ENCODE assay signal across 9 mouse cellular contexts in the genomic region with DNA sequence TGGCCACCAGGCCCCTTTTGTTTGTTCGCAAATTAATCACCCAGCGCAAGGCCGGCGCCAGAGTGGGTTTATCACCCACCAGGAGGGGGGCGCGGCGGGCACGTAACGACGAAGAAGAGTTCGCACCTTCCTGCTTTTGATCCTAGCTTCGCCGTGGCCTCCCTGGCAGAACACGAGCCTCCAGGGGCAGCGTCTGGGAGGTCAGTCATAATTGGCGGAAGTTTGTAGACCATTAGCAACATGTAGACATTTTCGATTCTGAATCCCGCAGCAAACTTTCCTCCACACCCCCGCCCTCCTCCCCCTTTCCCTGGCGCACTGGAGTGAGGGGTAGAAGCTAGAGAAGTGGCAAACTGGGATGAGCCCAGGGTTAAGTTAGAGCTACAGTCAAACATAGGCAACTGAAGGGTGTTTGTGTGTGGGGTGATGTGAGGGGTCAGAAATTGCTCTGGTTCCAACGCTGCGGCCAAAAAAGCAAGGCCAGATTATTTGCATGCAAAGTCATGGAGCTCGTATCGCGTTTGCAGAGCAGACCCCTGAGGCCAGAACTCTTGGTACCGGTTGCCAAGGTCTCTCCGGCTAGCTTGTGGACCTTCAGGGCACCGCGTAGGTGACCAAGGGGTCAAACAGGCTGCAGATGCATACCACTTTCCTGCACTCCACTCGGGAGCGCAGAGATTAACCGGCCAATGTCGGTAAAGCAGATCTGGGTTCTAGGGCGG. TPM values are rescaled to one million over a fixed set of nuclear protein-coding genes. Genes with fewer than 3 reads are reported as not detected.
A peak's percentile ranks its signal among the peaks of the same experiment; 100 is the strongest.
DNase-seq lines count a peak whose midpoint lies in the region; ATAC-seq and TF ChIP-seq lines count a peak whose summit lies in the region.
"Had no signal": no experiment of that assay in that cellular context is flagged by ENCODE, and none has a peak within 500 bp of the region (broad histone marks: within the 10 kb centered on the region; RNA-seq: fewer than 3 reads in every experiment).

No protein-coding gene starts in this region.

- H3K4me1 ChIP-seq in hindbrain, embryonic 11.5 days (replicated peaks; ENCODE audit: control insufficient read depth, insufficient read depth, low read length), result peaks cover 7% of the 10 kb centered on the region; the same call in 1 of the 2 replicates
- H3K4me1 ChIP-seq in hindbrain, embryonic 14.5 days (replicated peaks; ENCODE audit: control insufficient read depth, insufficient read depth, low read length), result peaks cover 11% of the 10 kb centered on the region; the same call in 1 of the 2 replicates
- H3K4me1 ChIP-seq in ES-Bruce4 (ENCODE audit: control insufficient read depth, insufficient read depth, low read length), result no peaks in the 10 kb centered on the region
- peaks cover 35% of the 10 kb centered on the region for H3K4me1 ChIP-seq in limb, embryonic 15.5 days

- no peak for TF ChIP-seq CTCF in ES-Bruce4 (IDR thresholded peaks at IDR 0.05; ENCODE audit: low read depth, low read length)

- WGBS in hindbrain, embryonic 11.5 days, result under 1% methylated on average over 33 of the region's 34 CpGs
- 1% methylated on average over 34 of the region's 34 CpGs for WGBS in hindbrain, embryonic 14.5 days
- WGBS in limb, embryonic 15.5 days, result 24% methylated on average over 34 of the region's 34 CpGs

- no peak for TF ChIP-seq EP300 in ES-Bruce4 (IDR thresholded peaks at IDR 0.05; ENCODE audit: insufficient read depth, low read depth, low read length)

- H3K4me3 ChIP-seq in hindbrain, embryonic 11.5 days (ENCODE audit: low read depth, low read length), result no peak overlapping the region
- no peak overlapping the region for H3K4me3 ChIP-seq in hindbrain, embryonic 14.5 days (replicated peaks; ENCODE audit: low read length)
- H3K4me3 ChIP-seq in ES-Bruce4 (ENCODE audit: low read depth, low read length), result no peak overlapping the region
- H3K4me3 ChIP-seq in limb, embryonic 15.5 days, result peak overlapping the region; percentile 52

- H3K27ac ChIP-seq in hindbrain, embryonic 11.5 days (ENCODE audit: low read depth, low read length), result no peak overlapping the region
- no peak overlapping the region for H3K27ac ChIP-seq in hindbrain, embryonic 14.5 days
- H3K27ac ChIP-seq in ES-Bruce4 (ENCODE audit: insufficient read depth, low read length), result no peak overlapping the region
- peak overlapping the region; percentile 94; the same call in 1 of the 2 replicates for H3K27ac ChIP-seq in limb, embryonic 15.5 days

- no peak overlapping the region for H3K4me2 ChIP-seq in hindbrain, embryonic 11.5 days (replicated peaks; ENCODE audit: low read depth, low read length)
- no peak overlapping the region for H3K4me2 ChIP-seq in hindbrain, embryonic 14.5 days (replicated peaks)
- peak overlapping the region; percentile 72; the same call in 1 of the 2 replicates for H3K4me2 ChIP-seq in limb, embryonic 15.5 days

- no peaks in the 10 kb centered on the region for H3K9me3 ChIP-seq in hindbrain, embryonic 11.5 days (ENCODE audit: control insufficient read depth, low read length)
- H3K9me3 ChIP-seq in hindbrain, embryonic 14.5 days (ENCODE audit: control insufficient read depth, low read length), result no peaks in the 10 kb centered on the region
- H3K9me3 ChIP-seq in ES-Bruce4 (replicated peaks; ENCODE audit: control insufficient read depth, insufficient read depth, low read length, poor library complexity, severe bottlenecking), result no peaks in the 10 kb centered on the region
- no peaks in the 10 kb centered on the region for H3K9me3 ChIP-seq in limb, embryonic 15.5 days

- TF ChIP-seq POLR2A in ES-Bruce4 (IDR thresholded peaks at IDR 0.05; ENCODE audit: insufficient read depth, low read length), result no peak

- DNase-seq in hindbrain, embryonic 11.5 days (ENCODE audit: low spot score), result peak; percentile 59
- DNase-seq in hindbrain, embryonic 14.5 days (ENCODE audit: low spot score), result no peak
- peak; percentile 40 for DNase-seq in R1 (ENCODE audit: low read depth, low spot score)
- no peak for DNase-seq in layer of hippocampus, adult 8-10 months (ENCODE audit: low spot score in 2 of 2)
- DNase-seq: left cerebral cortex, postnatal 4 days; spleen, adult 18-20 months had no signal

- H3K9ac ChIP-seq in hindbrain, embryonic 11.5 days (ENCODE audit: low read depth, low read length), result no peak overlapping the region
- no peak overlapping the region for H3K9ac ChIP-seq in hindbrain, embryonic 14.5 days
- peak overlapping the region; percentile 83 for H3K9ac ChIP-seq in ES-Bruce4 (ENCODE audit: low read depth, poor library complexity, severe bottlenecking)
- no peak overlapping the region for H3K9ac ChIP-seq in limb, embryonic 15.5 days

- H3K36me3 ChIP-seq in hindbrain, embryonic 11.5 days (ENCODE audit: control insufficient read depth, insufficient read depth, low read length), result no peaks in the 10 kb centered on the region
- H3K36me3 ChIP-seq in hindbrain, embryonic 14.5 days (replicated peaks; ENCODE audit: control insufficient read depth, insufficient read depth), result no peaks in the 10 kb centered on the region
- no peaks in the 10 kb centered on the region for H3K36me3 ChIP-seq in ES-Bruce4 (ENCODE audit: control insufficient read depth, insufficient read depth, low read length, poor library complexity, severe bottlenecking)
- H3K36me3 ChIP-seq in limb, embryonic 15.5 days, result no peaks in the 10 kb centered on the region

- ATAC-seq in hindbrain, embryonic 11.5 days (ENCODE audit: low FRiP score), result no peak
- ATAC-seq in hindbrain, embryonic 14.5 days (ENCODE audit: low FRiP score), result no peak
- no peak for ATAC-seq in limb, embryonic 15.5 days (ENCODE audit: insufficient number of reproducible peaks, low FRiP score, low TSS enrichment, low read depth)
- no peak for ATAC-seq in granulocyte monocyte progenitor cell, adult 5-6 weeks (replicated peaks; ENCODE audit: poor library complexity, severe bottlenecking)

- peaks cover 97% of the 10 kb centered on the region for H3K27me3 ChIP-seq in hindbrain, embryonic 11.5 days (ENCODE audit: control insufficient read depth, insufficient read depth, low read length)
- H3K27me3 ChIP-seq in hindbrain, embryonic 14.5 days (ENCODE audit: control insufficient read depth, insufficient read depth, low read length), result peaks cover 100% of the 10 kb centered on the region
- H3K27me3 ChIP-seq in ES-Bruce4 (ENCODE audit: control insufficient read depth, insufficient read depth, low read length, poor library complexity, severe bottlenecking), result peaks cover 14% of the 10 kb centered on the region; the same call in 1 of the 2 replicates
- H3K27me3 ChIP-seq in limb, embryonic 15.5 days, result peaks cover 73% of the 10 kb centered on the region

RNA-seq across cellular contexts. Expression of a gene that starts 2.1 kb away (rescaled TPM):
- polyA plus RNA-seq in hindbrain, embryonic 11.5 days (2014; fragmentation: Nextera tagmentation; extraction: Ambion mirVana), result 5.1 and 9.0 TPM in 2 replicates
- 4.3 and 6.6 TPM in 2 replicates for polyA plus RNA-seq in hindbrain, embryonic 14.5 days (2014; fragmentation: Nextera tagmentation; extraction: Ambion mirVana)
- polyA plus RNA-seq in ES-Bruce4 (2011; ENCODE audit: insufficient read depth, insufficient read length, low read depth, missing spikeins), result 29.8 and 30.1 TPM in 2 replicates
- 20.8 and 23.5 TPM in 2 replicates for polyA plus RNA-seq in limb, embryonic 15.5 days (2015; fragmentation: Nextera tagmentation; extraction: Ambion mirVana)
- not detected in 2 replicates for total RNA-seq in granulocyte monocyte progenitor cell, adult 5-6 weeks (2014; fragmentation: Nextera tagmentation)
- not detected in 2 replicates for total RNA-seq in granulocyte monocyte progenitor cell, adult 5-6 weeks (2017)
- 1 to 10 TPM; 2.2 to 3.4 (median 2.6) TPM for total RNA-seq in layer of hippocampus, adult 8-10 months (2022)

Comparison
In these comparisons a context has a peak if more than half of its experiments do, and no peak if none do; other contexts are left out.
1. DNase-seq: peak in hindbrain, embryonic 11.5 days (single experiment) and R1 (single experiment); none in hindbrain, embryonic 14.5 days (single experiment) and layer of hippocampus, adult 8-10 months (0 of 2).